Mouse (Mus musculus) erythroblast, embryonic 14.5 days (primary cell): ENCODE measurements around the gene Lrrc1.

ENCODE experiments used
- GATA1 ChIP-seq: IDR thresholded peaks from 2 replicates; pipeline ENCODE4 v1.6.1; 2012; ENCODE audit warnings: low read length, inconsistent platforms, mixed read lengths
- TAL1 ChIP-seq: IDR thresholded peaks from 3 replicates; pipeline ENCODE4 v1.6.1; 2012; ENCODE audit warnings: low read length, inconsistent platforms, mixed read lengths

GRCm38 (mm10) chr9:77545068-77545421, 375 bp upstream of the Lrrc1 start:
- TF ChIP-seq GATA1, result no peak
- no peak for TF ChIP-seq TAL1
